Mouse (Mus musculus) stomach, postnatal 0 days (tissue): Measurements from ENCODE around the gene Lrrc71. TPM values are rescaled to one million over a fixed set of nuclear protein-coding genes. Genes with fewer than 3 reads are reported as not detected.

Experiments used
- ATAC-seq: fragments of 200-750 bp; cut with Nextera tagmentation; 2 replicates; pipeline ENCODE4 v1.8.0; 2017; ENCODE audit not compliant: low FRiP score, low TSS enrichment
- DNase-seq: peaks from one replicate; pipeline ENCODE4 v3.0.0-alpha.2; 2016; ENCODE audit warnings: low spot score
- H3K27ac ChIP-seq: fragments of 300-500 bp; sonication (generic); replicated peaks from 2 replicates; pipeline ENCODE4 v1.5.1; 2014; ENCODE audit warnings: mild to moderate bottlenecking, control low read depth
- H3K27me3 ChIP-seq: fragments of 300-500 bp; sonication (generic); 2 replicates; pipeline ENCODE4 v1.6.1; 2014; ENCODE audit warnings: low read length; ENCODE audit not compliant: control insufficient read depth, insufficient read depth
- H3K36me3 ChIP-seq: fragments of 300-500 bp; sonication (generic); 2 replicates; pipeline ENCODE4 v1.6.1; 2014; ENCODE audit warnings: low read length, mixed read lengths; ENCODE audit not compliant: control insufficient read depth, insufficient read depth
- H3K4me1 ChIP-seq: fragments of 300-500 bp; sonication (generic); replicated peaks from 2 replicates; pipeline ENCODE4 v1.6.1; 2014; ENCODE audit warnings: antibody characterized with exemption; ENCODE audit not compliant: control insufficient read depth, insufficient read depth
- H3K4me2 ChIP-seq: fragments of 300-500 bp; sonication (generic); replicated peaks from 2 replicates; pipeline ENCODE4 v1.6.1; 2014; ENCODE audit warnings: low read depth, mild to moderate bottlenecking, control low read depth, moderate library complexity
- H3K4me3 ChIP-seq: fragments of 300-500 bp; sonication (generic); 2 replicates; pipeline ENCODE4 v1.5.1; 2014; ENCODE audit warnings: low read depth, low read length, control low read depth
- H3K9ac ChIP-seq: fragments of 300-500 bp; sonication (generic); 2 replicates; pipeline ENCODE4 v1.6.1; 2014; ENCODE audit warnings: mild to moderate bottlenecking, low read length, control low read depth, mixed read lengths
- H3K9me3 ChIP-seq: fragments of 300-500 bp; sonication (generic); 2 replicates; pipeline ENCODE4 v1.6.1; 2016; ENCODE audit warnings: low read length; ENCODE audit not compliant: control insufficient read depth
- CTCF ChIP-seq: IDR thresholded peaks from 2 replicates; pipeline ENCODE4 v1.5.1; 2016; ENCODE audit warnings: antibody characterized with exemption, low read depth, mild to moderate bottlenecking, moderate library complexity
- EP300 ChIP-seq: optimal IDR thresholded peaks from 2 replicates; pipeline ENCODE3; 2016; ENCODE audit warnings: antibody characterized with exemption
- WGBS: fragments of 180-500 bp; shearing (Covaris S2); extraction: QIAGEN DNeasy Blood & Tissue Kit; methylation state at CpG from one replicate; pipeline ENCODE4 v1.1.7; 2014; 5-methylcytosine and 5-hydroxymethylcytosine counted together
- polyA plus RNA-seq: library from polyadenylated mRNA; unstranded; fragments of >200 nt; fragmentation: Nextera tagmentation; extraction: Ambion mirVana; gene quantifications from 2 replicates; pipeline ENCODE4 v1.2.1, GENCODE M21; 2015

The Lrrc71 gene
- polyA plus RNA-seq, result 0.29 and 0.38 TPM in 2 replicates

- H3K4me3 ChIP-seq, result no peak within 1 kb of the TSS
- no peak within 1 kb of the TSS for H3K4me2 ChIP-seq
- DNase-seq (peak; percentile 55), ATAC-seq (peak; percentile 55)
- H3K9ac ChIP-seq, result no peak within 1 kb of the TSS
- H3K27ac ChIP-seq, result no peak within 1 kb of the TSS
- no peaks in the 10 kb centered on the region for H3K9me3 ChIP-seq
- H3K4me1 ChIP-seq, result peaks cover 5% of the 10 kb centered on the region; the same call in 1 of the 2 replicates
- H3K36me3 ChIP-seq, result no peaks in the 10 kb centered on the region; the same call in 1 of the 2 replicates
- TF ChIP-seq CTCF (no peak), EP300 (no peak)
- H3K27me3 ChIP-seq, result no peaks in the 10 kb centered on the region
- WGBS, result 41% methylated on average over 13 of the region's 13 CpGs
Observed at GRCm38 (mm10) chr3:87748431-87748830, at the start of gene Lrrc71. Gene Lrrc71 (minus strand): TSS chr3:87748625.

- Histone ChIP-seq H3K9me3 (no peaks in the 10 kb centered on the region), H3K36me3 (no peaks in the 10 kb centered on the region), H3K4me2 (peak within 1 kb of the TSS; percentile 63), H3K4me1 (no peaks in the 10 kb centered on the region; the same call in 1 of the 2 replicates), H3K27ac (no peak within 1 kb of the TSS), H3K27me3 (peaks cover 10% of the 10 kb centered on the region), H3K4me3 (peak within 1 kb of the TSS; percentile 40), H3K9ac (peak within 1 kb of the TSS; percentile 38; the same call in 1 of the 2 replicates)
- ATAC-seq (peak; percentile 17; the same call in 1 of the 2 replicates), DNase-seq (peak; percentile 57)
- WGBS, result 2% methylated on average over 29 of the region's 29 CpGs
- no peak for TF ChIP-seq EP300
- no peak for TF ChIP-seq CTCF
Observed at GRCm38 (mm10) chr3:87796736-87797334, 48.4 kb upstream of the Lrrc71 start, which contains the start of gene Insrr. Gene Insrr (plus strand): TSS chr3:87796951.

GRCm38 (mm10) chr3:87795336-87796277 is 47.2 kb upstream of the Lrrc71 start:
- Histone ChIP-seq H3K36me3 (no peaks in the 10 kb centered on the region), H3K4me1 (no peaks in the 10 kb centered on the region; the same call in 1 of the 2 replicates), H3K27me3 (peaks cover 14% of the 10 kb centered on the region), H3K9ac (no peak overlapping the region), H3K27ac (no peak overlapping the region), H3K9me3 (no peaks in the 10 kb centered on the region), H3K4me2 (peak overlapping the region; percentile 39), H3K4me3 (peak overlapping the region; percentile 25)
- WGBS, result 16% methylated on average over 33 of the region's 33 CpGs
- ATAC-seq (peak; percentile 27; the same call in 1 of the 2 replicates), DNase-seq (peak; percentile 74)
- TF ChIP-seq CTCF (peak; percentile 84), EP300 (no peak)

- Histone ChIP-seq H3K9ac (peak within 1 kb of the TSS; percentile 27; the same call in 1 of the 2 replicates), H3K4me1 (no peaks in the 10 kb centered on the region; the same call in 1 of the 2 replicates), H3K4me2 (peak within 1 kb of the TSS; percentile 39), H3K9me3 (no peaks in the 10 kb centered on the region), H3K27ac (no peak within 1 kb of the TSS), H3K36me3 (no peaks in the 10 kb centered on the region), H3K27me3 (peaks cover 16% of the 10 kb centered on the region), H3K4me3 (peak within 1 kb of the TSS; percentile 25)
- 2% methylated on average over 28 of the region's 47 CpGs for WGBS
- DNase-seq (peak; percentile 39), ATAC-seq (peak; percentile 39; the same call in 1 of the 2 replicates)
- TF ChIP-seq CTCF (no peak; the same call in 1 of the 2 replicates), EP300 (no peak)
Observed at GRCm38 (mm10) chr3:87794922-87795325, 46.5 kb upstream of the Lrrc71 start, which contains the start of gene Ntrk1. Gene Ntrk1 (minus strand): TSS chr3:87795162.

GRCm38 (mm10) chr3:87789768-87790167 is 41.3 kb upstream of the Lrrc71 start:
- Histone ChIP-seq H3K4me3 (no peak overlapping the region), H3K9ac (no peak overlapping the region), H3K27ac (no peak overlapping the region), H3K4me1 (no peaks in the 10 kb centered on the region), H3K27me3 (0 out of 2 replicates have a peak, but pooled peaks cover 10% of the 10 kb centered on the region), H3K4me2 (no peak overlapping the region), H3K36me3 (no peaks in the 10 kb centered on the region), H3K9me3 (no peaks in the 10 kb centered on the region)
- TF ChIP-seq EP300 (no peak), CTCF (no peak)
- ATAC-seq, result no peak
- DNase-seq, result no peak
- WGBS, result 41% methylated on average over 5 of the region's 5 CpGs
